Mouse (Mus musculus) regulatory T cell (primary cell): ENCODE data around the gene Dcaf5.

Experiments
- in situ Hi-C: fragments of 300-600 bp; cut with MboI, MseI; formaldehyde crosslinking; loops from one replicate; pipeline ENCODE4 v1.15.1; 2025; ENCODE audit warnings: high pct_unique_total_duplicates

The Dcaf5 gene

DNA sequence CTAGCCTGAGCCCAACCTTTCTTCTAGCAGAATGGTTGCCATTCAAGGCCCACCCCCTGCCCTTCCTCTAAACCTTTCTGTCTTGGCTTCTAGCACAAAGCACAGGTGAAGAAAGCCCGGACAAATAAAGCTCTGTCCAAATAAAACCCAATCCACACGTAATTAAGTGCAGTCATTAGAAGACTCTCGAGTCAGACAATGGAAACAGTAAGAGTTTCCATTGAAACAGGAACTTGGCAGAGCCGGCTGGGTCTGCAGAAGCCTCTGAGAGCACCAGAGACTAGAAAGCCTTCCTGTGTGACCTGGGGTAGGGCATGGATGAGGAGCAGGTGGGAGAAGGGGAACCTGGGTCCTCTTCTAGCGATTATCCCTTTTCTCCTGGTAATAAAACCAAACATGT is 150.5 kb downstream of the Dcaf5 start:
- in situ Hi-C loops = no loop called here
